Mouse (Mus musculus) embryonic fibroblast, embryonic 13.5 days (primary cell): Measurements from ENCODE around the gene Fmo5. TPM values are rescaled to one million over a fixed set of nuclear protein-coding genes. Genes with fewer than 3 reads are reported as not detected.

Source experiments
- H3K27ac ChIP-seq: 2 replicates; pipeline ENCODE4 v1.5.1; 2012; ENCODE audit warnings: low read length, control low read depth, inconsistent platforms; ENCODE audit not compliant: insufficient read depth
- H3K4me1 ChIP-seq: 2 replicates; pipeline ENCODE4 v1.6.1; 2011; ENCODE audit warnings: low read length; ENCODE audit not compliant: control insufficient read depth, insufficient read depth
- H3K4me3 ChIP-seq: 2 replicates; pipeline ENCODE4 v1.5.1; 2011; ENCODE audit warnings: mild to moderate bottlenecking, control low read depth, low read length; ENCODE audit not compliant: insufficient read depth
- CTCF ChIP-seq: IDR thresholded peaks from 2 replicates; pipeline ENCODE4 v1.5.1; 2011; ENCODE audit warnings: mild to moderate bottlenecking, control low read depth, low read length, moderate library complexity, borderline replicate concordance; ENCODE audit not compliant: insufficient read depth
- POLR2A ChIP-seq: IDR thresholded peaks from 2 replicates; pipeline ENCODE4 v1.6.1; 2011; ENCODE audit warnings: low read depth, mild to moderate bottlenecking, control low read depth, low read length, moderate library complexity
- polyA plus RNA-seq: library from polyadenylated mRNA; stranded (reverse); fragments of >200 nt; gene quantifications from 2 replicates; pipeline ENCODE4 v1.2.4, GENCODE M21; 2011; ENCODE audit warnings: low read depth; ENCODE audit not compliant: missing spikeins, insufficient read length

Gene Fmo5
- polyA plus RNA-seq, 1 experiment = 2.3 TPM

GRCm38 (mm10) chr3:97686372-97687117, 57.9 kb downstream of the Fmo5 start:
- TF ChIP-seq POLR2A = no peak
- TF ChIP-seq CTCF = no peak
- H3K27ac ChIP-seq = no peak overlapping the region
- no peak overlapping the region for H3K4me3 ChIP-seq
- H3K4me1 ChIP-seq = 0 out of 2 replicates have a peak, but pooled peaks cover 2% of the 10 kb centered on the region

DNA sequence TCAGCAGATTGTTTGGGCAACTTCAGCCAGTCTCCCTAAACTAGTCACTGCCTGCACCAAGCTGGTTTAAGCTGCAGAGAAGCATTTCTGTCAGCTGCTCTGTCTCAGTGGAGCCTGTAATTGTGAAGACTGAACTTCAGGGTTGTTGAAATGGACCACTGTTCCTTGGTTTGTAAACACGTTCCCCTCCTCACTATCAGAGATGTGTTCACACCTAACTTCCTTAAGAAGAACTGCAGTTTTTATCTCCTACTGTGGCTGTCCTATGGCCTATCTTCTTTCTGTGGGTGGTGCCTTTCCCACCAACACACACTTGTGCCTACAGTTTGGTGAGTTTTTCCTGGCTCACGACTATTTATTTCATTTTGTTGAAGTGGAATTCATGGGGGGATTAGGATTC, 60.7 kb downstream of the Fmo5 start:
- TF ChIP-seq POLR2A (no peak), CTCF (no peak)
- H3K4me3 ChIP-seq = no peak overlapping the region
- no peak overlapping the region for H3K27ac ChIP-seq
- no peaks in the 10 kb centered on the region for H3K4me1 ChIP-seq

- Histone ChIP-seq H3K4me1 (no peaks in the 10 kb centered on the region), H3K27ac (no peak overlapping the region), H3K4me3 (no peak overlapping the region)
- no peak for TF ChIP-seq CTCF
- no peak for TF ChIP-seq POLR2A
Observed at GRCm38 (mm10) chr3:97690590-97690989, 62.0 kb downstream of the Fmo5 start.

DNA sequence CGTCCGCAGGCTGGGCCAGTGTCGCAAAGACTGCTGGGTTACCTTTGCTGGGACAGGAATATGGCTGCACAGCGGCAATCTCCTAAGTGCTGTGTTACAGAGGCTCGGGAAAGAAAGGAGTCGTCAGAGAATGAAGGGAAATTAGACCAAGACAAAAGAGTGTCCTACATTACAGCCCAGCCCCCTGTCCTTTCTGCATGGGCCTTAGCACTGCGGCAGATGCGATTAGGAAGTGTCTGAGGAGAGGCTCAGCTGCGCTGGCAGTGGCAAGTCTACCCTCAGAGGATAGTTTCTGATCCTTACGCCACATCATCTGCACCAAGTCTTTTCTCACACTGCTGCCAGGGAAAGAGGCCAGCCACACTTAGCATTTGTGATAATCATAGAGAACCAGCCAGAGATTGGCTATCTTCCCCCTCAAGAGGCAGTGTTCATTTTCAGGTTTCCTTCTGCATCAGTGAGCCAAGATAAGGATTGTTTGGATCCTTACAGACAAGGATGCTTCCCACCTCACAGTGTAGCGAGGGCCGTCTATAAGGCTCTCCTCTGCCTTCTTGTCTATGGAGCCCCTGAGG, 62.9 kb downstream of the Fmo5 start:
- H3K4me1 ChIP-seq = no peaks in the 10 kb centered on the region
- no peak overlapping the region for H3K27ac ChIP-seq
- H3K4me3 ChIP-seq = no peak overlapping the region
- TF ChIP-seq POLR2A (no peak), CTCF (no peak)

- Histone ChIP-seq H3K4me1 (no peaks in the 10 kb centered on the region), H3K4me3 (no peak overlapping the region), H3K27ac (no peak overlapping the region)
- TF ChIP-seq CTCF (no peak), POLR2A (no peak)
Observed at GRCm38 (mm10) chr3:97693806-97694205, 65.2 kb downstream of the Fmo5 start.

DNA sequence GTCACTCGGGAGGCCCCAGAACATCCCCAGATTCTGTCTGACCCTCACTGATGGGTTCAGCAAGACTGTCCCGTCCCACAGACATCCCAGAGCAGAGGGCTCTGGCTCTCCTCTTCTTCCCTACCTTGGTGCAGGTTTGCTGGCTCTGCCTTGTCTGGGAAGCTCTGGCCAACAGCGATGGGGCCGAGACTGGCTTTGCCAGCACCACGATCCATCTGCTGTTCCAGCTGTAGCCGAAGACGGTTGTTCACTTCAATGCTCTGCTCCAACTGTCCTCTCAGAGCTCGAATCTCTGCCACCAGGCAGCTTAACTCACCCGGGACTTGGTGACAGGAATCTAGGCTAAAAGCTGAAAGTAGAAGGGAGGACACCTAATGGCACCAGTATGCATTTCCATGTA, 68.3 kb downstream of the Fmo5 start:
- TF ChIP-seq POLR2A (no peak), CTCF (no peak)
- no peak overlapping the region for H3K27ac ChIP-seq
- H3K4me1 ChIP-seq = no peaks in the 10 kb centered on the region
- H3K4me3 ChIP-seq = no peak overlapping the region

DNA sequence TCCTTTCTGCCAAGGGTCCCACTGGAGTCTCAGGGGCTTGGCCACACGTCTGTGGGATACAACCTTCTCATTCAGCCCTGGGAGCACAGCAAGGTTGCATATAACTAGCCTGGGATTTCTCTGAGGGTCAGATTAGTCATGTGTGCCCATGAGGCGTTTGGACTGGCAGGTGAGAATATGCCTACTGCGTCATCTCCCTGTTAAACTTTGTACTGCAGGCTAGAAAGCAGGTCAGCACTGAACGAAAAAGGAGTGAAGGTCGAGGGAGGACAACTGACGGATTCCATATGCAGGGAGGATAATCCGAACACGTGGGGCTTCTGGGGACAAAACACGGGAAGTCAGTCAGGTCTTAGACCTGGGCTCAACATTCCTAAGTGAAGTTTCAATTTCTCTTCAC, 68.7 kb downstream of the Fmo5 start:
- TF ChIP-seq CTCF = no peak
- no peak for TF ChIP-seq POLR2A
- Histone ChIP-seq H3K4me3 (no peak overlapping the region), H3K4me1 (no peaks in the 10 kb centered on the region), H3K27ac (no peak overlapping the region)

GRCm38 (mm10) chr3:97699061-97699460, 70.5 kb downstream of the Fmo5 start:
- Histone ChIP-seq H3K27ac (no peak overlapping the region), H3K4me3 (no peak overlapping the region), H3K4me1 (no peaks in the 10 kb centered on the region)
- TF ChIP-seq CTCF = no peak
- TF ChIP-seq POLR2A = no peak

DNA sequence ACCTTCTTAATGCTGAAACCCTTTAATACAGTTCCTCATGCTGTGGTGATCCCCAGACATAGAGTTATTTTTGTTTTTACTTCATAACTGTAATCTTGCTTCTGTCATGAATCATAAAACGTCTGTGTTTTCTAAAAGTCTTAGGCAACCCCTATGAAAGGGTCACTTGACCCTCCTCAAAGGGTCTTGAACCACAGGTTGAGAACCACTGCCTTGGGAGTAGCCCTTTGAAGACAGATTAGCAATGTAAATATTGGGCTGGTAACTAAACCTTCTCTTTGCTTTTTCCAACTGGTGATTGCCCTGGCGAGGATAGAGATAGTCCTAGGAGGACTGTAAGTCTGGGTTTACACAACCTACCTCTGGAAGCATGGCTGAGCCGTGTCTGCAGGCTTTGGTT, 72.6 kb downstream of the Fmo5 start:
- no peak for TF ChIP-seq CTCF
- TF ChIP-seq POLR2A = no peak
- Histone ChIP-seq H3K4me1 (no peaks in the 10 kb centered on the region), H3K27ac (no peak overlapping the region), H3K4me3 (no peak overlapping the region)

DNA sequence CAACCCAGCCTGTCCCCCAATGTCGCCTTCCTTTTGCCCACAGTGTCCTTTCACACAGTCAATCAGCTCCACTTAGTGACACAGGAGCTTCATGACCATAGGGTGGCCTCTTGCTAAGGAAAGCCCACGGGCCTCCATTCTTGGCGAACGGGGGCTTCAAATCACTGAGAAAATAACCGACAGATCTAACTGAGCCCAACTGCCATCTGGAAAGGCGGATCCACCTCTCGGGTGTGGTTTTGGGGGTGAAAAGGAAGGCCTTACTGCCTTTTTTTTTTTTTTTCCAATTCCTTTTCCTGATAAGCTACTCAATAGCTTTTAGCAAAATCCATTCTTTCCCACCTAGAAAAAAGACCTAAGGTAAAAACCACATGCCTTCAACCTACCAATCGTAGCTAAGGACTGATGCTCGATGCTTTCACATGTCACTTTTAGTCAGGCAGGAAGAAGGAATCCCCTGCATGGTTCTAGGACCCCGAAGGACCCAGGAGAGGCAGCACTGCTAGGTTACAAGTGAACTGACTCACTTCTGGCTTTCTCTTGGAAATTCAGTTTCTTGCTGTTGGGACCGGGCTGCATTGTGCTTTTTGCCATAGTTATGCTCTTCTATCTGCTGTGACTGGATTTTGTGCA, 74.0 kb downstream of the Fmo5 start:
- TF ChIP-seq CTCF (no peak), POLR2A (no peak)
- Histone ChIP-seq H3K27ac (no peak overlapping the region), H3K4me1 (no peaks in the 10 kb centered on the region), H3K4me3 (no peak overlapping the region)

Other genes starting within 250 kb of the Fmo5 start
- gene Olfr1402, start 206.8 kb upstream of the Fmo5 start, polyA plus RNA-seq = not detected in 2 replicates
- gene Chd1l, start 18.6 kb upstream of the Fmo5 start, polyA plus RNA-seq = 5.7 and 9.3 TPM in 2 replicates
- 23.8 and 30.2 TPM in 2 replicates for gene Prkab2, start 29.4 kb downstream of the Fmo5 start, polyA plus RNA-seq
- gene Gm17651, start 45.9 kb downstream of the Fmo5 start, polyA plus RNA-seq = not detected in 2 replicates